Mouse (Mus musculus): ENCODE data around the gene Inpp4a.

GRCm38 (mm10) chr1:37296414-37296813 lies 3.3 kb upstream of the Inpp4a start:
- TF ChIP-seq CTCF (conservative IDR thresholded peaks at IDR 0.05; ENCODE audit: low read length) (no peak), POU5F1 (IDR thresholded peaks at IDR 0.05; ENCODE audit: borderline replicate concordance, low read length) (no peak), NANOG (IDR thresholded peaks at IDR 0.05; ENCODE audit: borderline replicate concordance, low read length) (no peak)
